Mouse (Mus musculus): Measurements from ENCODE around the gene Hsf2bp. TPM values are rescaled to one million over a fixed set of nuclear protein-coding genes. Genes with fewer than 3 reads are reported as not detected.
A peak's percentile ranks its signal among the peaks of the same experiment; 100 is the strongest.

The Hsf2bp gene
- polyA plus RNA-seq, 2 experiments = 0.59 to 0.74 TPM

GRCm38 (mm10) chr17:31954551-31955140 is 81.5 kb downstream of the Hsf2bp start:
- DNase-seq (ENCODE audit: low spot score) = no peak
- no peak for ATAC-seq (ENCODE audit: low FRiP score, low read depth)
- Histone ChIP-seq H3K27ac (replicated peaks; ENCODE audit: low read depth, low read length) (no peak overlapping the region), H3K27me3 (ENCODE audit: control insufficient read depth, insufficient read depth, low read length) (no peaks in the 10 kb centered on the region), H3K36me3 (ENCODE audit: control insufficient read depth, insufficient read depth, low read length) (no peaks in the 10 kb centered on the region), H3K9me3 (ENCODE audit: control insufficient read depth, low read length) (no peaks in the 10 kb centered on the region), H3K4me3 (replicated peaks; ENCODE audit: low read length) (no peak overlapping the region), H3K4me2 (replicated peaks; ENCODE audit: low read depth, low read length, severe bottlenecking) (no peak overlapping the region), H3K4me1 (ENCODE audit: control insufficient read depth, insufficient read depth, low read length) (no peaks in the 10 kb centered on the region), H3K9ac (ENCODE audit: low read depth, low read length, severe bottlenecking) (no peak overlapping the region)
- TF ChIP-seq POLR2A (IDR thresholded peaks at IDR 0.05; ENCODE audit: borderline replicate concordance, extremely low read depth, insufficient read depth, insufficient read length) = no peak
- 92% methylated on average over 9 of the region's 9 CpGs for WGBS

GRCm38 (mm10) chr17:31949076-31949475 is 87.1 kb downstream of the Hsf2bp start:
- Histone ChIP-seq H3K9me3 (ENCODE audit: control insufficient read depth, low read length) (no peaks in the 10 kb centered on the region), H3K27me3 (ENCODE audit: control insufficient read depth, insufficient read depth, low read length) (no peaks in the 10 kb centered on the region), H3K27ac (replicated peaks; ENCODE audit: low read depth, low read length) (no peak overlapping the region), H3K9ac (ENCODE audit: low read depth, low read length, severe bottlenecking) (no peak overlapping the region), H3K4me1 (ENCODE audit: control insufficient read depth, insufficient read depth, low read length) (no peaks in the 10 kb centered on the region; the same call in 1 of the 2 replicates), H3K4me2 (replicated peaks; ENCODE audit: low read depth, low read length, severe bottlenecking) (no peak overlapping the region), H3K36me3 (ENCODE audit: control insufficient read depth, insufficient read depth, low read length) (no peaks in the 10 kb centered on the region), H3K4me3 (replicated peaks; ENCODE audit: low read length) (no peak overlapping the region)
- DNase-seq (ENCODE audit: low spot score) (no peak), ATAC-seq (ENCODE audit: low FRiP score, low read depth) (no peak)
- 90% methylated on average over 1 of the region's 1 CpGs for WGBS
- no peak for TF ChIP-seq POLR2A (IDR thresholded peaks at IDR 0.05; ENCODE audit: borderline replicate concordance, extremely low read depth, insufficient read depth, insufficient read length)

- DNase-seq (ENCODE audit: low spot score) (no peak), ATAC-seq (ENCODE audit: low FRiP score, low read depth) (no peak)
- no peak for TF ChIP-seq POLR2A (IDR thresholded peaks at IDR 0.05; ENCODE audit: borderline replicate concordance, extremely low read depth, insufficient read depth, insufficient read length)
- 93% methylated on average over 9 of the region's 9 CpGs for WGBS
- no peaks in the 10 kb centered on the region for H3K27me3 ChIP-seq (ENCODE audit: control insufficient read depth, insufficient read depth, low read length)
- no peak overlapping the region for H3K9ac ChIP-seq (ENCODE audit: low read depth, low read length, severe bottlenecking)
- no peaks in the 10 kb centered on the region; the same call in 1 of the 2 replicates for H3K4me1 ChIP-seq (ENCODE audit: control insufficient read depth, insufficient read depth, low read length)
- H3K9me3 ChIP-seq (ENCODE audit: control insufficient read depth, low read length) = no peaks in the 10 kb centered on the region
- no peaks in the 10 kb centered on the region for H3K36me3 ChIP-seq (ENCODE audit: control insufficient read depth, insufficient read depth, low read length)
- no peak overlapping the region for H3K4me2 ChIP-seq (replicated peaks; ENCODE audit: low read depth, low read length, severe bottlenecking)
- no peak overlapping the region for H3K27ac ChIP-seq (replicated peaks; ENCODE audit: low read depth, low read length)
- no peak overlapping the region for H3K4me3 ChIP-seq (replicated peaks; ENCODE audit: low read length)
These were observed 89.7 kb downstream of the Hsf2bp start for GRCm38 (mm10) chr17:31946436-31946835.

GRCm38 (mm10) chr17:31943881-31944539 is 92.1 kb downstream of the Hsf2bp start:
- TF ChIP-seq POLR2A (IDR thresholded peaks at IDR 0.05; ENCODE audit: borderline replicate concordance, extremely low read depth, insufficient read depth, insufficient read length) = no peak
- Histone ChIP-seq H3K4me1 (ENCODE audit: control insufficient read depth, insufficient read depth, low read length) (peaks cover 3% of the 10 kb centered on the region), H3K27ac (replicated peaks; ENCODE audit: low read depth, low read length) (no peak overlapping the region), H3K4me2 (replicated peaks; ENCODE audit: low read depth, low read length, severe bottlenecking) (no peak overlapping the region), H3K4me3 (replicated peaks; ENCODE audit: low read length) (no peak overlapping the region), H3K27me3 (ENCODE audit: control insufficient read depth, insufficient read depth, low read length) (no peaks in the 10 kb centered on the region), H3K9ac (ENCODE audit: low read depth, low read length, severe bottlenecking) (no peak overlapping the region), H3K36me3 (ENCODE audit: control insufficient read depth, insufficient read depth, low read length) (no peaks in the 10 kb centered on the region), H3K9me3 (ENCODE audit: control insufficient read depth, low read length) (no peaks in the 10 kb centered on the region)
- WGBS = 51% methylated on average over 10 of the region's 10 CpGs
- ATAC-seq (ENCODE audit: low FRiP score, low read depth) (peak; percentile 82), DNase-seq (ENCODE audit: low spot score) (peak; percentile 71)

- no peaks in the 10 kb centered on the region for H3K36me3 ChIP-seq (ENCODE audit: control insufficient read depth, insufficient read depth, low read length)
- H3K27ac ChIP-seq (replicated peaks; ENCODE audit: low read depth, low read length) = no peak overlapping the region
- no peaks in the 10 kb centered on the region for H3K27me3 ChIP-seq (ENCODE audit: control insufficient read depth, insufficient read depth, low read length)
- H3K4me1 ChIP-seq (ENCODE audit: control insufficient read depth, insufficient read depth, low read length) = peaks cover 5% of the 10 kb centered on the region
- H3K4me2 ChIP-seq (replicated peaks; ENCODE audit: low read depth, low read length, severe bottlenecking) = no peak overlapping the region
- H3K9ac ChIP-seq (ENCODE audit: low read depth, low read length, severe bottlenecking) = no peak overlapping the region
- WGBS = 47% methylated on average over 4 of the region's 4 CpGs
- no peak for TF ChIP-seq POLR2A (IDR thresholded peaks at IDR 0.05; ENCODE audit: borderline replicate concordance, extremely low read depth, insufficient read depth, insufficient read length)
- DNase-seq (ENCODE audit: low spot score) = no peak
- H3K9me3 ChIP-seq (ENCODE audit: control insufficient read depth, low read length) = no peaks in the 10 kb centered on the region
- ATAC-seq (ENCODE audit: low FRiP score, low read depth) = no peak
- no peak overlapping the region for H3K4me3 ChIP-seq (replicated peaks; ENCODE audit: low read length)
These were observed 94.5 kb downstream of the Hsf2bp start for GRCm38 (mm10) chr17:31941616-31942015.

All from limb, embryonic 14.5 days (tissue).